Mouse (Mus musculus) forelimb bud, embryonic 11.5 days (tissue): ENCODE results near the gene Iffo2.
A peak's percentile ranks its signal among the peaks of the same experiment; 100 is the strongest.

ENCODE experiments used
- DNase-seq: peaks from one replicate; pipeline ENCODE4 v3.0.0-alpha.2; 2012; ENCODE audit warnings: low read depth, low spot score

The Iffo2 gene

DNA sequence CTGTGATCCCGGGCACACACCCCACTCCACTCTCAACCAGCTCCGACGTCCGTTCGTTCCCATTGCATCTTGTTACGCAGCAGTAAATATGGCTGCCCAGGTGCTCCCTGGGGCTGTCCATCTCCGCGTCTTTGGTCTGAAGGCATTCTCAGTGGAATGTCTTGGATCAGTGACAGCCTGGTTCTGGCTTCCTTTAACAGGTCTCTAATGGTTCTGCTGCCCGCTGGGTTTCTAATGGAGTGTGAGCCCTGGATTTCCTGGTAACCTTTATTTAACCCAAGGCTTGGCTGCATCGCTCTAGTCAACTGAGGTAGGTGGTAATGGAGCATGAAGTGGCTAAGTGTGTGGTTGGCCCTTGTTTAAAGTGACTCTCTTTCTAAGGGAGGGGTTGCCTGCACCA lies 1.7 kb downstream of the Iffo2 start:
- no peak for DNase-seq

DNA sequence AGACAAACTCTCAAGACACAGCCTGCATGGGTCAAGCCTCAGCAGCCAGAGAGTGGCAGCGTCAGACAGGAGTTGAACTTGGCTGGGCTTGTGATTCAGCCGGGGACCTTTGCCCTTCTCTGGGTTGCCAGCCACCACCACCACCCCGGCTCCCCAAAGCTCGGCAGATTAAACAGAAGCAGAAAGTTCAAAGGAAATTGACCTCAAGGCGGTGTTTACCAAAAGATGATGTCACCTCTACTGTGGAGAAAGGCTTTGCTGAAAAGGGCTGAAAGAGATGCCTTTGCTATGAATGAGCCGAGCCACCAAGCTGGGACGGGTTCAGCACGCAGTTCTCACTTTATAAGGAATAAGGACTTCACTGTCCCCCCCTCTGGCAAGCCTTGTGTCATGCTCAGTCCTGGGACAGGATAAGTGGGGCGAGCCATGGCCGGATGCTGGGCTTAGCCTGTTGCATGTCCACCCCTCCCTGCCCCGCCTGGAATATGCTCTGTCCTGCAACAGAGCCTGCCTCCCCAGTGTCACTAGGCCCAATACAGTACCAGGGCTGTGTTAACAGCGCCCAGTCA lies 4.9 kb downstream of the Iffo2 start:
- DNase-seq, result no peak

DNA sequence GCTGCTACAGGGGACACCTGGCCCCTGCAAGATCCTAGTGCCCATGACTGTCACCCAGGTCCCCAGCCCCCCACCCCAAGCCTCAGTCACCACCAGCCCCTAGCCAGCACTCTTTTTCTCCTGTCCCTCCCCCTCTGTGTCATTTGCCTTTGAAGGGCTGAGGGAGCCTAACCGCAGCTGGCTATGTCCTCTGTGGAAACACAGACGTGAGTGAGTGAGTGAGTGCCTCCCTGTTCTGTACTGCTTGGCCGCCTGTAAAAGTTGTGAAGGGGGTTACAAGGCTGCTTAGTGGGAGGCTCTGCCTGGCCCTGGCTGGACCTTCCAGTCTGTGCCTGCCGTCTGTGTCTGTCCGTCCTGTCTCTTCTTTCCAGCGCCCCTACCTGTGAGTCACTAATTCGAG lies 5.4 kb downstream of the Iffo2 start:
- no peak for DNase-seq

DNA sequence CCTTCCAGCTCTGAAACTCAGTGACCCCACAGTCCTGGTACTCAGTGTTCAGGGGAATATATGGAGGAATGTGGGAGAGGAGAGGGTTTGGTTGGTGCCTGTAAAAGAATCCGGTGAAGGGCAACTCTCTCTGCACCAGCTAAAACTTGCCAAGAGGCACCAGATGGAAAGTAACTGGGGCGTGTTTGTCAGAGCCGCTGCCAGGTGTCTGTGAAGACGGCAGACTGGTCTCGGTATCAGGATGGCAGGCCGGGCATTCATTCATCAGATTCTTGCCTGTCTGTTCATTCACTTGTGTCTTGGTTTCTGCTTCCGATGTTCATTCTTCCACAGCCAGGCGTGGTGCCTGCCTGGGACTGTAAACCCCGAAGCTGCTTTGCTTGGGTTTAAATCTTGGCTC lies 6.4 kb downstream of the Iffo2 start:
- no peak for DNase-seq

DNA sequence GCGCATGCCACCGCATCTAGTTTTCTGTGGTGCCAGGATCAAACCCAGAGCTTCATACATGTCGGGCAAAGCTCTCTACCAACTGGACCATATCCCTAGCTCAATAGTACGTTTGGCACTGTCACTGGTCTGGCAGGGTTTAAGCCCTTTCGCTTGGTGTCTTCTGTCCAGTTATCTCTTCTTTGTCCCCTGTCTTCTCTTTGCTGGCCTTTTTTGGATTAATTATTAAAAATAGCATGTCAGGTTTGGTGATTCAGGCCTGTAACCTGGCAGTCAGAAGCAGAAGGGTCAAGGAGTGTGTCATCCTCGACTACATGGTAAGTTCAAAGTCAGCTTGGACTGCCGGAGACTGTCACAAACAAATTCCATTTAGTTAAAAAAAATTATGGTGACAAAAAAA lies 10.4 kb downstream of the Iffo2 start:
- DNase-seq, result no peak

DNA sequence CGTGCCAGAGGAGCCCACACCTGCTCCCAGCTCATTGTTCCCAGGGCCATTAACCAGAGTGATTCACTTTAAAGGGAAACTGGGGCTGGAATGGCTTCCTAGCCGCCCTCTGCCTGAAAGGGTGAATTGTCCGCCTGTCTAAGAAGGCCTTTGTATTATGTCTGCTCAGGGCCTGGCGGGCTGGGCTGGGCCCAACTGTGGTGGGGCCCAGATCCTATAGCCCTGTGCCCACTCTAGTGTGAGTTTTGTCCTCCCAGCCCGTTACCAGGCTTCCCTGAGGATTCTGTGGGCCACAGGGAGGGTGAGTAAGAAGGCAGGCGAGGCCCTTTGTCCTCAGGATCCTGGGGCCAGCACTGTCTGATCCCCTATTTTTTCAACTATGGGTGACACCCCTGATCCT lies 15.4 kb downstream of the Iffo2 start:
- DNase-seq, result no peak

DNA sequence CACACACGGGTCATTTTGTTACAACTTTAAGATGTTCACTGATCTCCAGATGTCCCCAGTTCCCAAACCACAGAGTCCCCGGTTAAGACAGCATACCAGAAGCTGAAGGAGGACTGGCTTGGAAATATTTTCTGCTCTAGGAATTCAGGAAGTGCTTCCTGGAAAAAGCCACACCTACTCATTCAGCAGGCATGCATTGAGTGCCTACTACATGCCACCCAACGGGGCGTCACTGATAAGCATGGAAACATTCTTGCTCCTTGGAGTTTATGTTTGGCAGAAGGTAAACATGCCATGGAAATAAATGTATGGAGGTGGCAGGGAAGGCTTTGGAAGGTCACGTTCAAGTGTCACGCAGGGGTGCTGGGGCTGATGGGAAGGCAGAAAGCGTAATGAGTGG lies 19.1 kb downstream of the Iffo2 start:
- no peak for DNase-seq

DNA sequence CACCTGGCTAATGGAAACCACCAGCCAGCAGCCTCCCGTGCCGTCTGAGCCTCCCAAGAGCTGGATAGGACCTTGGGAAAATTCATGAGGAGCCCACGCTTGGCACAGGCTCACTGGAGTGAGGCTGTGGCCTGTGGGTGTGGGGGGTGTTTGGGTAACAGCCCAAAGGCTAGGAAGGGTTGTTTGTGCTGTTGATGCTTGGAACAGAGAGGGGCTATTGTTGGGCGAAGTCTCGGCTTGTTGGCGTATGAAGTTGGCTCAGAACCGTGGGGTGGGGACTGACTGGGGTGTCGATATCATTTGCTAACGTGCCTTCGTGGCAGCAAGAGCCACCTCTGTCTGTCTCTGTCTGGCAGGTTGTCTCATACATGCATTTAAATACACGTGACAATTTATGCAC lies 24.9 kb downstream of the Iffo2 start:
- DNase-seq, result no peak

DNA sequence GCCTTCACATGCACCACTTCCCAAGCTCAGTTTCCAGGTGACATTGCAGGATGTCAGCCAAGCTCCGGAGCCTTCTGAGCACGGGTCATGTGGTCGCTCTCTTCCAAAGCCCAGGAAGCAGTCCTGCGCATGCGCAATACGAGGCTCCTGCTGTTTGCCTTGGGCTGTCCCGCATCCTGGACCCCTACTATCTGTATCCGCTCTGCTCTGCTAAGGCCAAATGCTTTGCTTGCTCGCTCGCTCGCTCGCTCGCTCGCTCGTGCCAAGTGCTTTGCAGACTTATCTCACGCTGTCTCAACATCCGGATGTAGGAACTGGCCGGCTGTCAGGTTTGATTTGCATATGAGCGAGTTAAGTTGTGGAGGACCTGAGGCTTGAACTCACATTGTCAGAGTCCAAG lies 25.6 kb downstream of the Iffo2 start:
- DNase-seq, result no peak

DNA sequence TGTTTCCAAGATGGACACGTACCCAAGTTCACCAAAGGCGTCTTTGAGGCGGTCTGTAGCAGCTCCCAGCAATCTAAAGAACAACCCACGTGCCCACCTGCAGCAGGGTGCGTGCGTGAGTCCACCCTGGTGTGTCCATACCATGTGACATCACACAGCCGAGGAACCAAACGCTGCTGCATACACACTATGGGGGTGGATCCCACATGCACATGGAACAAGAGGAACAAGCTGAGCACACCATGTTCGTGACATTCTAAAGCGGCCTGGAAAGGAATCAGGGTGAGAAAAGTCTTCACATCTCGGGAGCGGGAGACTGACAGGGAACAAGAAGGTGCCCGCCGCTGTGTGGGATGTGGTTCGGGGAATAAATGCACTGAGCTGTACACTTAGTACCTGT lies 38.0 kb downstream of the Iffo2 start:
- DNase-seq, result no peak

DNA sequence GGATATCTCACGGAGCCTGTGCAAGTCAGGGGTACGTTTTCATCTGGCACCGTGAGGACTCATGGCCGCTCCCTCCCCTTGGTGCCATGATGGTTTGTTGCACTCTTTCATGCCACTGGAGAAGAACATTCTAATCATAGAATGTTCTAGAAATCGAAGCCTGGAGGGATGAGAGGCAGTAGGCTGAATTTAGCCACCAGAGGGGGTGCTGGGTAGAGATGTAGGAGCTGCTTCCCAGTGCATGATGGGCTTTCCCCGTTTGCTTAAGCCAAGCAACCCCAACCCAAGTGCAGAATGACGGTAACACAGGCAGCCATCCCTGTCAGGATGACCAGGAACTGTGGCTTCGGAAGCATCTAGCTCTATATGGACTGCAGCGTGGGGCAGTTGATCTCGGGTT lies 40.4 kb downstream of the Iffo2 start:
- no peak for DNase-seq

DNA sequence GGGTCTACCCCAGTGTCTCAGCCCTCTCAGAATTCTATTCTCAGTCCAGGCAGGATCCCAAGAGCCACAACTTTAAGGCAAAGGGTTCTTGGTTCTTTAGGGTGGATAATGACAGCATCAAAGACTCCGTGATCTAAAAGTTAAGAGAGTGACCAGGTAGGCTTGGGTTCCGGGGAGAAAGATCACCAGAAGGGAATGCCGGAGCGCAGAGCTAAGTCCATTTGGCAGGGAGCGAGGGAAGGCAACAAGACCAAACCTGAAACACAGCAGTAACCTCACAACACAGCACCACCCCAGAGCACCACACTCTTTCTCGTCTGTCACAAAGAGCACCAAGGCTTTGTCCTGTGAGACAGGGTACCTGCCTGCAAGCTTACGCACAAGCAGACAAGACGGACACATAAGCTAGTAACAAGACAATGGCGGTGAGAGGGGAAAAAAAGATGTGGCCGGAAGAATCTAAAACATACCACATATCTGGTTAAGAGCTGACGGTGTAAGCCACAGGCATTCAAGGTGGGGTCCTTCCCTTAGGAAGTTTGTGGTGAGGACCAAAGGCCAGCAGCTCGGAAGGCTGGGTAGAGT lies 42.7 kb downstream of the Iffo2 start:
- DNase-seq, result no peak

DNA sequence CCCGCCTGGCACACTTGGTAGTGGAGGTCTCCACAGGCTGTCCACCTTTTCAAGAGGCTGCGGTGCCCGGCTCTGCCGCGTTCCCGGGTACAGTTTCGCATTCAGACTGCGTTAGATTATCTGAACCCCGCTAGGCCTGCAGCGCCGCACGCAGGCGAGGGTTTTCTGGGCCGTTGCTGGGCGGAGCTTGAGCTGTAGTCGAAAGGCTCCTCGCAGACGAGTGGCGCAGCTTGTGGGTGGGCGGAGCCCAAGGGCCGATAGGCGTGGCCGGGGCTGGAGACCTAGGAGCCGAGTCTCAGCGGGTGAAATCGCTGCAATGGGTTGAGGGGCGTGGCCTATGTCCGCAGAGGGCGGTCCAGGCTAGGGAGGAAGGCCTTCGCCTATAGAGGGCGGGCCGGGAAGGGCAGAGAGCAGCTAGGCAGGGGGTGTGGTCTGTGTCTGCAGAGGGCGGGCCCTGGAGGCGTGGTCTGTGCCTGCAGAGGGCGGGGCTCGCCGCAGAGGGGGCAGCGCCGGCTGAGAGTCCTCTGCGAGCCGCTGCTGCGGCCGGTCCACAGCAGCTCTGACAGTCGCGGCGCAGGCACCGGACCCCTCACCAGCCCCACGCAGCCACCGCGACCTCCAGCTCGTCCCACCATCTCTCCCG lies 43.9 kb downstream of the Iffo2 start:
- DNase-seq, result peak; percentile 100

DNA sequence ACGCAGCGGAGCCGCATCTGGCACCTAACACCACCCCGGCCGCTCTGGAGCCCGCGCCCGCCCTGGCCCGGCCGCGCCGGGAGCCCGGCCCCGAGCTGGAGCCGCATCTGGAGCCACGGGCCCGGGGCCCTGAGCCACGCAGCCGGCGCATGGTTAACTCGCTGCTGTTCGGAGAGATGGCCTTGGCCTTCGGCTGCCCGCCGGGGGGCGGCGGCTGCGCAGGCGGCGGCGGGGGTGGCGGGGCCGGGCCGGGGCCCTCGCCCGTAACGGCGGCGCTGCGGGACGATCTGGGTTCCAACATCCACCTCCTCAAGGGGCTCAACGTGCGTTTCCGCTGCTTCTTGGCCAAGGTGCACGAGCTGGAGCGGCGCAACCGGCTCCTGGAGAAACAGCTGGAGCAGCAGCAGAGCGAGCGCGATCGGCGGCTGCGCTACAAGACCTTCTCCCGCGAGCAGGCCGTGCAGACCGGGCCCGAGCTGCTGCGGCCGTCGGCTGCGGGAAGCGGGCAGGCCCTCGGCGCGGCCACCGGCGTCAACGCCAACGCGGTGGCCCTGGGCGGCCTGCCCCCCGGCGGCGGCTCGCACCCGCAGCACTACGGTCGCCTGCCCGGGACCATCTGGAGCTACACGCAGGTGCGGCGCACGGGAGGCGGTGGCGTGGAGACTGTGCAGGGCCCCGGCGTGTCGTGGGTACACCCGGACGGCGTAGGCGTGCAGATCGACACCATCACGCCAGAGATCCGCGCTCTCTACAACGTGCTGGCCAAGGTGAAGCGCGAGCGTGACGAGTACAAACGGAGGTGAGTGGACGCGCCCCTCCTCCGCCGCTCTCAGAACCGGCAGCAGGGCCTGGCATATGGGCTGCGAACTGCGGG lies 44.7 kb downstream of the Iffo2 start:
- no peak for DNase-seq

DNA sequence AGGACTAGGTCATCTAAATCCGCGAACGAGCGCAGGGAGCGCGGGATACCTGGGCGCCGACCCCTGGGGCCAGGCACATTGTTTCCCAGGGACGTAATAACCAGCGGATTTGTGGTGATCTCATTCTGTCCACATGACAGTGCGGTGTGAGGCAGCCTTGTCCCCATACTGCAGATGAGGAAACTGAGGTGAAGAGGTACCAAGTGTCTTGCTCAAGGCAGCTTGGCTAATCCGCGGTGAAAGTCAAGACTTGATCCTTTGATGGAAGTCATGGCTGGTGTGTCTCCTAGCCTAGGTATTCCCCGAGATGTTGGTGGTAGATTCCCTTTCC lies 45.3 kb downstream of the Iffo2 start:
- no peak for DNase-seq

DNA sequence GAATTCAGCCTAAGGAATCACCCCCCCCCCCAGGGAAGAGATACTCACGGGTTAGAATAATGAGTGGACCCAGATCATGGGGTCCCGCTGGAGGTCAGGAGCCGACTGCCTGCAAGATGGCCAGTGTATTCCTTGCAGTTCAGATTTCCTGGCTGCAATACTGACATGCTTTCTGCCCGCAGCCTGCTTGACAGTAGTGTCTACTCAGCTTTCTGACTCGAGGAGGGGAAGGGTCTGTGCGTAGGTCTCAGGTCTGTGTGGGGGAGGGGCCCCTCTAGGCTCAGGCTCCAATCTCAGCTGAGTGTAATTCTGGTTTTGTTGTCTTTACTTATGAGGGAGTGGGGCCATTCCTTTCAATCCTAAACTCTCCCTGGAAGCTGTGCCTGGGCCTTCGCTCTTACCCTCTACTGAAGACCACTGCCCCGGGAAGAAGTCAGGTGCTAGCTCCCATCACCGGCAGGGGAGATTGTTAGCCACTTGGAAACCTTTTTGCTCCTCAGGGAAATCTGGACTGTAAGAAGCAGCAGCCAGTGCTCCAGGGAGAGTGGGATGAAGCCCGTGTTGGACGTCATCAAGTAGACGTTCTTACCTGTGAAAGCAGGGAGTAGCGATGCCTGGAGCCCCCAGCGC lies 46.0 kb downstream of the Iffo2 start:
- DNase-seq, result no peak

DNA sequence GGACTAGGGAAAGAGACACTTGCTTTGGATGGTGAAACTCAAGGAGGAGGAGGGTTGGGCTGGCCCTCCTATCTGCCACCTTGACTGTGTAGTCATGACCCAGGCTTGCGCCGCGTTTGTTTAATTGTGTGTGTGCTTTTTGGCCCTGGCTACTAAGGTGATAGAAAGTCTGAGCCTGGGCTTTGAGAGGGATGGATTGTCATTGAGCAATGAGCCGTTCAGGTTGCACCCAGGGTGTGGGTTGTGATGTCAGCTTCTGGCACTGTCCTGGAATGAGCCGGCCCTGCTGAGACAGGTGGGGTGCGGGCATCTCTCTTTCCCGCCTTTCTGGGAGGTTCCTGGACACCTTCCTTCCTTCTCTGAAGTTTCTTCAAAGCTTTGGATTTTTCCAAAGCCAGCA lies 46.7 kb downstream of the Iffo2 start:
- no peak for DNase-seq

DNA sequence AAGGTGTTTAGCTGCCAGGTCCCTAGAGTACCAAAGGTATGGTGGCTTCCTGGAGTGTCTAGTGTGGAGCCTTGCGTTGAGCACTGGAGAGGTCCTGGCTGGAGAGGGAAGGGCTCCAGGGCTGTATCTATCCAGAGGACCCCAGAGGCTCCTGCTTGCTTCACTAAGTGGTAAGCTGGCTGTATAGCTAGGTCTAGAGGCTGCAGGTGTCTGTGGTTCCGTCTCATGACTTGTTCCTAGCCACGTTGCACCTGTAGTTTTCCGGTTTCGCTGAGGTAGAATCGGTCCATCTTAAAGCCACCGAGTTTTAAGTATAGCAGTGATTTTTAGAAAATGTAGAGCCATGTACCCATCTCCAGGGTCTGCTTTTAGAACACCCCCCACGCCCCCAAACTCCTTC lies 48.0 kb downstream of the Iffo2 start:
- no peak for DNase-seq

DNA sequence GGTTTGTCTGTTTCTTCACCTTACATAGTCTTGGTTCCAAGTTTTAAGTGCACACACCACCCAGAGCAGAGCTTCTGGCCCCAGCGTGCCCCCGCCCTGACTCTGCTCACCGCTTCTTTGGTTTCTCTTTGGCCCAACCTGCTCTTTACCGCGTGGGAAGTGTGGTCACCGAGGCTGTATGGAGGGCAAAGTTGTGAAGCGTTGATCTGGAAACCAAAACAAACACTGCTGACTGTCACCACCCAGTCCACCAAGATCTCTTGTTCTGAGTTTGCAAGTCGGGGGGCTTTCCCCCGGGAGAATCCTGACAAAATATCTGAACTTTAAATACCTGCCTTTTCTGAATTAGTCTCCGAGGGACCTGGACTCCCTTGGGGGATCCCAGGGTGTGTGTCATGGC lies 48.7 kb downstream of the Iffo2 start:
- no peak for DNase-seq

DNA sequence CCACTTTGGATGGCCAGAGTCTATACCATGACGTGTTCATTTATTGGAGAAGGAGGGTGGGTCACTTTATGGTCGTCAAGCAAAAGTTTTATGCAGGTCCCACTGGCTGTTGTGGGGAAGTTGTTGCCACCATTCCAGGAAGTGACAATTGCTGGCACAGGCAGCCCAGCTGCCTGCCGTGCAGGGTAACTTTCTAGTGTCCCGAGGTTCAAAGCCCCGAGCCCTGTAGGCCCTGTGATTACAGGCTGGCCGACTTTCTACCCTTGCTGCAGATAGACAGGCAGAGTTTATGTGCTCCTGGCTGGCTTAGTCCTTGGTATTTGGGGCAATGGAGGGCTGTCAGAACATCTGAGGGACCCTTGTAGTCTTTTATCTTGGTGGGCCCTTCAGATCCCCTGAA lies 49.1 kb downstream of the Iffo2 start:
- no peak for DNase-seq

DNA sequence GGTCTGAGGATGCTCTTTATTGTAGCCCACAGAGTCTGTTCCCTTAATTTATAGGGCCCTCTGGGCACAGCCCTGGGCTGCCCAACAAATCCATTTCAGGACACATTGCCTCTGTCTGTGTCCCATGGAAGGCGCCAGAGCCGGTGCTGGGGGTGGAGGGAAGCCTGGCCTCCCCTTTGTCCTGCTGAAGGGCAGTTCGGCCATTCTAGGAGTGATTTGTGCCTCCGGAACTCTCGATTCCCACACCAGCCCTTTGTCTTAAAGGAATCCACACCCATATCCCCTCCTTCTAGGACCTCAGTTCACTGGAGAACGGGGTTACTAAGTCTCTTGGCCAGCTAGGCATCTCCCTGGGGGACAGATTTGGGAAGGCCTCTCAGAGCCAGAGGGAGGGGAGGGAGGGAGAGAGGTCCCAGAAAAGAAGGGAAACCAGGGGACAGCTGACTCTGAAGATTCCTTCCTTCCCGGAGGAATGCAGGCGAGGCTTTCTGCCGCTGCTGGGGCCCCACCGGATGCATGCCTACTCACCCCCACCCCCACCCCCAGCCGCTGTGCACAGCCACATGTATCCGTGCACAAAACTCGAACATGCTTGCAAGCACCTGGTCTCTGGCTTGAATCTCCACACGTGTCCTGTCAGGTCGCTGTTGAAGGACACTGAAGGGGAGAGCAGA lies 50.5 kb downstream of the Iffo2 start:
- DNase-seq, result no peak
